In the genomic region with DNA sequence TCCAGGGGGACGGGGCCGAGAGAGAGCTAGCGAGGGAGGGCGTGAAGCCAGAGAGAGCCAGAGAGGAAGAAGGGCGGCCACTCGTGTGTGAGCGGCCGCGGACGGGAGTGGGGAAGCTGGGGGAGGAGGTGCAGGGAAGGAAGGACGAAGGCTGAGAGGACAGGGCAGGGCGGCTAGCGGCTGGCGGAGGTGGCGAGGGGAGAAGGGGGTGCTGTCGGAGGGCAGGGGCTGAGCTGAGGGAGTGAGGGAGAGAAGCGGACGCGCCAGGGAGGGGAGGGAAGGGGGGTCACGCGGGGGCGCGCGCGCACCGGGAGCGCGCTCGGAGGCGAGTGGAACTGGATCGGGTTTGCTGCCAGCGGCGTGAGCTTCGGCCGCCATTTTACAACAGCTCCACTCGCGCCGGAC, we compare ENCODE assay signal across 10 mouse cellular contexts. TPM values are rescaled to one million over a fixed set of nuclear protein-coding genes. Genes with fewer than 3 reads are reported as not detected.
A peak's percentile ranks its signal among the peaks of the same experiment; 100 is the strongest.
DNase-seq lines count a peak whose midpoint lies in the region; ATAC-seq and TF ChIP-seq lines count a peak whose summit lies in the region.
"Not testable (repeated sequence)": the region's sequence is repeated elsewhere in the genome, so short reads cannot be mapped to it uniquely, and the experiment has no call there.
"Had no signal": no experiment of that assay in that cellular context is flagged by ENCODE, and none has a peak within 500 bp of the region (broad histone marks: within the 10 kb centered on the region; RNA-seq: fewer than 3 reads in every experiment).

No protein-coding gene starts in this region.

- TF ChIP-seq CTCF in Patski (IDR thresholded peaks at IDR 0.05); kidney, postnatal 0 days (IDR thresholded peaks at IDR 0.05; ENCODE audit: low read depth); liver, postnatal 0 days (IDR thresholded peaks at IDR 0.05; ENCODE audit: low read depth); stomach, postnatal 0 days (IDR thresholded peaks at IDR 0.05; ENCODE audit: low read depth): not testable (repeated sequence)

- intact Hi-C loops in heart, postnatal 36 days (cut with DNase I): not testable (repeated sequence)

- TF ChIP-seq EP300 in liver, postnatal 0 days (IDR thresholded peaks at IDR 0.05; ENCODE audit: low read depth); stomach, postnatal 0 days (optimal IDR thresholded peaks at IDR 0.05): not testable (repeated sequence)

- in situ Hi-C loops in Patski (cut with MboI; ENCODE audit: low pct_unique_long_range_greater_than_20kb): not testable (repeated sequence)

- not testable (repeated sequence) for H3K4me1 ChIP-seq in forebrain, embryonic 15.5 days; kidney, postnatal 0 days (replicated peaks; ENCODE audit: insufficient read depth, low read length); liver, postnatal 0 days (ENCODE audit: insufficient read depth); stomach, postnatal 0 days (replicated peaks; ENCODE audit: control insufficient read depth, insufficient read depth)

- peak; percentile 21 for ATAC-seq in Patski
- peak; percentile 98 for ATAC-seq in forebrain, embryonic 15.5 days (replicated peaks)
- peak; percentile 99 for ATAC-seq in kidney, postnatal 0 days (replicated peaks; ENCODE audit: low FRiP score, low read depth)
- ATAC-seq in liver, postnatal 0 days: peak; percentile 100
- ATAC-seq in stomach, postnatal 0 days (ENCODE audit: low FRiP score, low TSS enrichment): peak; percentile 99

- POLR2A ChIA-PET in Patski (lab: Charles Lee): not testable (repeated sequence)

- CTCF ChIA-PET in Patski (lab: Charles Lee): not testable (repeated sequence)

- peaks cover 28% of the 10 kb centered on the region for H3K27me3 ChIP-seq in Patski
- H3K27me3 ChIP-seq in forebrain, embryonic 15.5 days; kidney, postnatal 0 days (ENCODE audit: insufficient read depth, low read length); liver, postnatal 0 days (ENCODE audit: insufficient read depth, low read length); stomach, postnatal 0 days (ENCODE audit: control insufficient read depth, insufficient read depth, low read length): not testable (repeated sequence)

- not testable (repeated sequence) for H3K36me3 ChIP-seq in forebrain, embryonic 15.5 days; kidney, postnatal 0 days (ENCODE audit: insufficient read depth, low read length); liver, postnatal 0 days (replicated peaks; ENCODE audit: insufficient read depth, low read length); stomach, postnatal 0 days (ENCODE audit: control insufficient read depth, insufficient read depth, low read length)

- peak overlapping the region; percentile 33; the same call in 1 of the 2 replicates for H3K9ac ChIP-seq in forebrain, embryonic 15.5 days (replicated peaks)
- peak overlapping the region; percentile 27; the same call in 1 of the 2 replicates for H3K9ac ChIP-seq in kidney, postnatal 0 days (ENCODE audit: low read depth, low read length)
- H3K9ac ChIP-seq in liver, postnatal 0 days (replicated peaks): 0 out of 2 replicates have a peak overlapping the region, but pooled peaks have one; percentile 30
- H3K9ac ChIP-seq in stomach, postnatal 0 days (ENCODE audit: low read length): peak overlapping the region; percentile 47; the same call in 1 of the 2 replicates

- WGBS in forebrain, embryonic 15.5 days: under 1% methylated on average over 15 of the region's 38 CpGs
- whole genome bisulfite sequencing in kidney, postnatal 0 days: 2% methylated on average over 10 of the region's 38 CpGs
- WGBS in liver, postnatal 0 days (ENCODE audit: insufficient replicate concordance): 2% methylated on average over 11 of the region's 38 CpGs
- WGBS in stomach, postnatal 0 days: 2% methylated on average over 8 of the region's 38 CpGs

- DNase-seq in Patski (ENCODE audit: low read depth, low spot score): not testable (repeated sequence)
- peak; percentile 26 to 37 for DNase-seq in cerebellum, postnatal 14 days
- DNase-seq in heart, postnatal 36 days: peak; percentile 13 to 51
- peak; percentile 19 for DNase-seq in kidney, postnatal 0 days (ENCODE audit: low spot score)
- DNase-seq in liver, postnatal 0 days: peak; percentile 31
- DNase-seq in naive thymus-derived CD4-positive, alpha-beta T cell, adult 2 months (ENCODE audit: low read depth): peak; percentile 46
- peak; percentile 52 for DNase-seq in stomach, postnatal 0 days (ENCODE audit: low spot score)

- not testable (repeated sequence) for H3K9me3 ChIP-seq in forebrain, embryonic 15.5 days; kidney, postnatal 0 days (replicated peaks; ENCODE audit: low read length); liver, postnatal 0 days (ENCODE audit: low read length); stomach, postnatal 0 days (ENCODE audit: control insufficient read depth, low read length)

- peak overlapping the region; percentile 39 for H3K4me3 ChIP-seq in forebrain, embryonic 15.5 days
- peak overlapping the region; percentile 33 for H3K4me3 ChIP-seq in kidney, postnatal 0 days (replicated peaks; ENCODE audit: low read depth, low read length)
- peak overlapping the region; percentile 38 for H3K4me3 ChIP-seq in liver, postnatal 0 days (ENCODE audit: low read depth, low read length)
- H3K4me3 ChIP-seq in stomach, postnatal 0 days (ENCODE audit: low read depth, low read length): peak overlapping the region; percentile 39

- H3K27ac ChIP-seq in forebrain, embryonic 15.5 days (replicated peaks); kidney, postnatal 0 days; liver, postnatal 0 days (ENCODE audit: low read depth); stomach, postnatal 0 days (replicated peaks): not testable (repeated sequence)

- H3K4me2 ChIP-seq in forebrain, embryonic 15.5 days (replicated peaks): peak overlapping the region; percentile 40
- peak overlapping the region; percentile 52 for H3K4me2 ChIP-seq in kidney, postnatal 0 days (ENCODE audit: low read length)
- H3K4me2 ChIP-seq in liver, postnatal 0 days (ENCODE audit: low read depth, low read length): peak overlapping the region; percentile 58
- peak overlapping the region; percentile 43 for H3K4me2 ChIP-seq in stomach, postnatal 0 days (replicated peaks; ENCODE audit: low read depth)

RNA-seq across cellular contexts. Expression of a gene that starts 9.7 kb away (rescaled TPM):
- polyA plus RNA-seq in Patski (2021): not detected
- polyA plus RNA-seq in forebrain, embryonic 15.5 days (2015; fragmentation: Nextera tagmentation; extraction: Ambion mirVana): not detected in 2 replicates
- not detected for total RNA-seq in heart, postnatal 36 days (2021)
- not detected in 2 replicates for polyA plus RNA-seq in kidney, postnatal 0 days (2015; fragmentation: Nextera tagmentation; extraction: Ambion mirVana)
- not detected in 2 replicates for polyA plus RNA-seq in liver, postnatal 0 days (2015; fragmentation: Nextera tagmentation; extraction: Ambion mirVana)
- polyA plus RNA-seq in stomach, postnatal 0 days (2015; fragmentation: Nextera tagmentation; extraction: Ambion mirVana): 0.08 TPM in 1 of 2 replicates, not detected in the other
- total RNA-seq: left cerebral cortex, adult 18-20 months; MEL had no signal

RNA-seq across cellular contexts. Expression of a gene that starts 40.1 kb away (rescaled TPM):
- polyA plus RNA-seq in Patski (2021): not detected
- not detected in 2 replicates for polyA plus RNA-seq in forebrain, embryonic 15.5 days (2015; fragmentation: Nextera tagmentation; extraction: Ambion mirVana)
- 1 to 10 TPM; 1.2 to 3.3 TPM for total RNA-seq in heart, postnatal 36 days (2021)
- not detected in 2 replicates for polyA plus RNA-seq in kidney, postnatal 0 days (2015; fragmentation: Nextera tagmentation; extraction: Ambion mirVana)
- polyA plus RNA-seq in liver, postnatal 0 days (2015; fragmentation: Nextera tagmentation; extraction: Ambion mirVana): 0.13 and 0.26 TPM in 2 replicates
- polyA plus RNA-seq in stomach, postnatal 0 days (2015; fragmentation: Nextera tagmentation; extraction: Ambion mirVana): 21.0 and 22.3 TPM in 2 replicates
- total RNA-seq: MEL had no signal

RNA-seq across cellular contexts. Expression of a gene that starts 44.1 kb away (rescaled TPM):
- not detected for polyA plus RNA-seq in Patski (2021)
- not detected in 2 replicates for polyA plus RNA-seq in forebrain, embryonic 15.5 days (2015; fragmentation: Nextera tagmentation; extraction: Ambion mirVana)
- total RNA-seq in heart, postnatal 36 days (2021): not detected
- not detected in 2 replicates for polyA plus RNA-seq in kidney, postnatal 0 days (2015; fragmentation: Nextera tagmentation; extraction: Ambion mirVana)
- polyA plus RNA-seq in liver, postnatal 0 days (2015; fragmentation: Nextera tagmentation; extraction: Ambion mirVana): not detected in 2 replicates
- not detected in 2 replicates for polyA plus RNA-seq in stomach, postnatal 0 days (2015; fragmentation: Nextera tagmentation; extraction: Ambion mirVana)
- total RNA-seq: left cerebral cortex, adult 18-20 months; MEL had no signal

Comparison
In these comparisons a context has a peak if more than half of its experiments do, and no peak if none do; other contexts are left out.
1. ATAC-seq: peak in every context shown above with its lines; median percentile 100 in liver, postnatal 0 days; 99 in kidney, postnatal 0 days; 99 in stomach, postnatal 0 days; 98 in forebrain, embryonic 15.5 days; 21 in Patski.
2. RNA of a gene that starts 40.1 kb away (polyA plus RNA-seq): 21.0 to 22.3 TPM in stomach, postnatal 0 days; 0.13 to 0.26 TPM in liver, postnatal 0 days, not detected in Patski (single experiment), not detected in forebrain, embryonic 15.5 days and not detected in kidney, postnatal 0 days; every median in the first group is over 10 times any median in the second.
3. Peak in every context shown above with its lines, with median percentiles within 50 percentile points of each other: H3K4me2 ChIP-seq, H3K4me3 ChIP-seq and H3K9ac ChIP-seq.